Mouse (Mus musculus) heart, postnatal 0 days (tissue): ENCODE measurements around the gene Gm5965.

Source experiments
- CTCF ChIP-seq: IDR thresholded peaks from 2 replicates; pipeline ENCODE4 v1.5.1; 2016; ENCODE audit warnings: antibody characterized with exemption, control low read depth, low read depth
- EP300 ChIP-seq: IDR thresholded peaks from 2 replicates; pipeline ENCODE4 v1.6.1; 2016; ENCODE audit warnings: antibody characterized with exemption, low read depth

DNA sequence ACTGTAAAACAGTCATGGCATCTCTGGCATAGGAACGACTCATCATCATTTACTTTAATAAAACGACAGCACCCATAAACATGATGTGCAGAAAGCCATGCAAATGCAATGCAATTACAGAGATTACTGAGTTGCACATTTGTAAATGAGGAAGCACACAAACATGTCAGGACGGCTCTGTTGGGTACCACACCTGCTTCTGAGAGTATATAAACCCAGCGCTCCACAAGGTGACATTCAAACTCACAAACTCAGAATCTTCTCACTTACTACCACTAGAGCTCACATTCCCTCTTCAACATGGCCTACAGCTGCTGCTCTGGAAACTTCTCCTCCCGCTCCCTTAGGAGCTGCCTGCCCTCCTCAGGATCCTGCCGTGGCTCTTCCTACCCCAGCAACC lies at the start of gene Gm5965:
- TF ChIP-seq CTCF (no peak), EP300 (no peak)
